Mouse (Mus musculus) MEL (cell line): Measurements from ENCODE around the gene Clstn3. TPM values are rescaled to one million over a fixed set of nuclear protein-coding genes. Genes with fewer than 3 reads are reported as not detected.

Experiments used
- DNase-seq: peaks from one replicate; pipeline ENCODE4 v3.0.0; 2011; ENCODE audit warnings: low read depth, low spot score
- H3K27ac ChIP-seq: 2 replicates; pipeline ENCODE4 v1.5.1; 2012; ENCODE audit warnings: low read depth, mild to moderate bottlenecking, control low read depth, low read length, moderate library complexity; ENCODE audit not compliant: control insufficient read depth
- H3K27me3 ChIP-seq, 2 experiments: fragments of 150-350 bp in 1 of 2; sonication (generic) in 1 of 2; 2 replicates each; pipeline ENCODE4 v1.6.1; 2012; ENCODE audit warnings: low read length in 2 of 2, mild to moderate bottlenecking in 2 of 2, improper control_type of control experiment in 1 of 2, moderate library complexity in 1 of 2; ENCODE audit not compliant: insufficient read depth in 2 of 2, control insufficient read depth in 1 of 2
- H3K36me3 ChIP-seq, 2 experiments: 2 replicates each; pipeline ENCODE4 v1.6.1; 2012 to 2014; ENCODE audit warnings: low read length in 2 of 2, improper control_type of control experiment in 1 of 2, inconsistent platforms in 1 of 2, mild to moderate bottlenecking in 1 of 2; ENCODE audit not compliant: insufficient read depth in 2 of 2, control insufficient read depth in 1 of 2
- H3K4me1 ChIP-seq, 2 experiments: fragments of 150-350 bp in 1 of 2; sonication (generic) in 1 of 2; 2 replicates each; pipeline ENCODE4 v1.6.1; 2012; ENCODE audit warnings: low read length in 2 of 2, improper control_type of control experiment in 1 of 2, mild to moderate bottlenecking in 1 of 2; ENCODE audit not compliant: insufficient read depth in 2 of 2, control insufficient read depth in 1 of 2
- H3K4me3 ChIP-seq, 2 experiments: fragments of 150-350 bp in 1 of 2; sonication (generic) in 1 of 2; 2 replicates each; pipeline ENCODE4 v1.5.1; 2012; ENCODE audit warnings: low read depth in 2 of 2, low read length in 2 of 2, mild to moderate bottlenecking in 2 of 2, moderate library complexity in 2 of 2, control low read depth in 1 of 2, improper control_type of control experiment in 1 of 2; ENCODE audit not compliant: control insufficient read depth in 1 of 2, insufficient read depth in 1 of 2
- H3K79me2 ChIP-seq: 2 replicates; pipeline ENCODE4 v1.6.1; 2012; ENCODE audit warnings: mild to moderate bottlenecking, low read length, moderate library complexity; ENCODE audit not compliant: control insufficient read depth, poor library complexity, insufficient read depth
- H3K9ac ChIP-seq: 2 replicates; pipeline ENCODE4 v1.6.1; 2012; ENCODE audit warnings: low read depth, mild to moderate bottlenecking, control low read depth, low read length, moderate library complexity; ENCODE audit not compliant: control insufficient read depth, poor library complexity, severe bottlenecking
- H3K9me3 ChIP-seq: fragments of 150-350 bp; sonication (generic); replicated peaks from 2 replicates; pipeline ENCODE4 v1.6.1; 2012; ENCODE audit warnings: mild to moderate bottlenecking, low read length, improper control_type of control experiment, moderate library complexity; ENCODE audit not compliant: insufficient read depth
- BHLHE40 ChIP-seq: IDR thresholded peaks from 2 replicates; pipeline ENCODE4 v1.6.1; 2012; ENCODE audit warnings: low read depth, mild to moderate bottlenecking, inconsistent platforms, low read length, improper control_type of control experiment, borderline replicate concordance
- CTCF ChIP-seq, 3 experiments: IDR thresholded peaks in 2 of 3; conservative IDR thresholded peaks in 1 of 3; 2 replicates each; pipeline ENCODE4 v1.5.1; 2011 to 2012; ENCODE audit warnings: low read length in 3 of 3, low read depth in 2 of 3, mild to moderate bottlenecking in 2 of 3, improper control_type of control experiment in 1 of 3, inconsistent platforms in 1 of 3, mixed read lengths in 1 of 3, moderate library complexity in 1 of 3; ENCODE audit not compliant: control insufficient read depth in 1 of 3, insufficient read depth in 1 of 3, poor library complexity in 1 of 3, severe bottlenecking in 1 of 3
- E2F4 ChIP-seq: IDR thresholded peaks from 2 replicates; pipeline ENCODE4 v1.6.1; 2011; ENCODE audit warnings: low read depth, low read length, improper control_type of control experiment, borderline replicate concordance
- HCFC1 ChIP-seq: IDR thresholded peaks from 2 replicates; pipeline ENCODE4 v1.6.1; 2012; ENCODE audit warnings: low read depth, mild to moderate bottlenecking, inconsistent platforms, low read length, improper control_type of control experiment, moderate library complexity
- MAZ ChIP-seq: IDR thresholded peaks from 2 replicates; pipeline ENCODE4 v1.6.1; 2012; ENCODE audit warnings: low read depth, mild to moderate bottlenecking, inconsistent platforms, low read length, improper control_type of control experiment
- MEF2A ChIP-seq: IDR thresholded peaks from 2 replicates; pipeline ENCODE4 v1.6.1; 2014; ENCODE audit warnings: low read depth, mild to moderate bottlenecking, inconsistent platforms, low read length, improper control_type of control experiment; ENCODE audit not compliant: poor library complexity, insufficient replicate concordance, severe bottlenecking; ENCODE audit errors: extremely low read depth
- MXI1 ChIP-seq: IDR thresholded peaks from 2 replicates; pipeline ENCODE4 v1.6.1; 2011; ENCODE audit warnings: mild to moderate bottlenecking, low read depth, low read length, improper control_type of control experiment
- POLR2AphosphoS2 ChIP-seq: IDR thresholded peaks from 2 replicates; pipeline ENCODE4 v1.6.1; 2011; ENCODE audit warnings: low read length, improper control_type of control experiment
- RAD21 ChIP-seq: IDR thresholded peaks from 2 replicates; pipeline ENCODE4 v1.6.1; 2011; ENCODE audit warnings: mild to moderate bottlenecking, low read depth, low read length, improper control_type of control experiment
- SMC3 ChIP-seq: IDR thresholded peaks from 2 replicates; pipeline ENCODE4 v1.6.1; 2011; ENCODE audit warnings: low read depth, low read length, improper control_type of control experiment
- TBP ChIP-seq: IDR thresholded peaks from 2 replicates; pipeline ENCODE4 v1.8.0; 2011; ENCODE audit warnings: low read depth, low read length, improper control_type of control experiment
- USF2 ChIP-seq, 2 experiments: IDR thresholded peaks; 2 replicates each; pipeline ENCODE4 v1.6.1; 2011 to 2012; ENCODE audit warnings: improper control_type of control experiment in 2 of 2, low read length in 2 of 2, borderline replicate concordance in 1 of 2, inconsistent platforms in 1 of 2, low read depth in 1 of 2, mild to moderate bottlenecking in 1 of 2; ENCODE audit not compliant: insufficient read depth in 1 of 2
- ZKSCAN1 ChIP-seq: IDR thresholded peaks from 2 replicates; pipeline ENCODE4 v1.6.1; 2012; ENCODE audit warnings: low read depth, mild to moderate bottlenecking, inconsistent platforms, low read length, improper control_type of control experiment, moderate library complexity
- ZMIZ1 ChIP-seq: IDR thresholded peaks from 2 replicates; pipeline ENCODE4 v1.6.1; 2012; ENCODE audit warnings: low read depth, mild to moderate bottlenecking, inconsistent platforms, low read length, improper control_type of control experiment, moderate library complexity
- ZNF384 ChIP-seq: IDR thresholded peaks from 2 replicates; pipeline ENCODE4 v1.6.1; 2012; ENCODE audit warnings: low read depth, mild to moderate bottlenecking, inconsistent platforms, low read length, improper control_type of control experiment
- polyA plus RNA-seq, 2 experiments: library from polyadenylated mRNA; stranded (reverse) in 1 of 2; unstranded in 1 of 2; fragments of >175 nt in 1 of 2; fragments of >200 nt in 1 of 2; gene quantifications; 2 replicates each; pipeline versions ENCODE4 v1.2.1 to v1.2.4; 2012; ENCODE audit warnings: low replicate concordance in 2 of 2, low read depth in 1 of 2; ENCODE audit not compliant: insufficient read length in 2 of 2, insufficient read depth in 1 of 2, missing spikeins in 1 of 2
- total RNA-seq: library from RNA; depleted of rRNA; stranded (reverse); fragments of 300-350 nt; gene quantifications from 2 replicates; pipeline ENCODE4 v1.2.3, GENCODE M21; 2012

The Clstn3 gene
- total and polyA plus RNA-seq, 3 experiments: 51.3 to 59.8 TPM; not detected in 1

GRCm38 (mm10) chr6:124448186-124448852, 16.3 kb downstream of the Clstn3 start:
- no peak overlapping the region for H3K4me3 ChIP-seq
- no peak for TF ChIP-seq POLR2AphosphoS2
- TF ChIP-seq CTCF (IDR thresholded peaks at IDR 0.05 in 2 of 3, conservative IDR thresholded peaks at IDR 0.05 in 1 of 3; ENCODE audit: control insufficient read depth in 1 of 3, insufficient read depth in 1 of 3, low read depth in 2 of 3, low read length in 3 of 3, poor library complexity in 1 of 3, severe bottlenecking in 1 of 3): peak; percentile 62 to 69 (median 63)
- TF ChIP-seq ZNF384: no peak
- TF ChIP-seq SMC3: peak; percentile 48
- peak; percentile 25; the same call in 1 of the 2 replicates for TF ChIP-seq BHLHE40
- TF ChIP-seq MAZ: 0 out of 2 replicates have a peak, but pooled peaks have one; percentile 34
- peak; percentile 7 for TF ChIP-seq RAD21
- no peak for TF ChIP-seq MEF2A
- TF ChIP-seq USF2 (IDR thresholded peaks at IDR 0.05; ENCODE audit: borderline replicate concordance in 1 of 2, insufficient read depth in 1 of 2, low read depth in 1 of 2, low read length in 2 of 2): no peak
- no peaks in the 10 kb centered on the region for H3K9me3 ChIP-seq
- no peak overlapping the region for H3K9ac ChIP-seq
- no peak overlapping the region for H3K27ac ChIP-seq
- no peaks in the 10 kb centered on the region for H3K27me3 ChIP-seq
- DNase-seq: peak; percentile 47
- no peaks in the 10 kb centered on the region for H3K79me2 ChIP-seq
- H3K36me3 ChIP-seq: peaks cover 0 to 6% of the 10 kb centered on the region in 2 experiments
- H3K4me1 ChIP-seq: peaks cover 0 to 10% of the 10 kb centered on the region in 2 experiments; a peak in 2 of 4 replicates

GRCm38 (mm10) chr6:124447356-124447755, 17.2 kb downstream of the Clstn3 start:
- H3K36me3 ChIP-seq: peaks cover 0 to 6% of the 10 kb centered on the region in 2 experiments

GRCm38 (mm10) chr6:124446459-124446858, 18.1 kb downstream of the Clstn3 start:
- Histone ChIP-seq H3K9ac (no peak overlapping the region), H3K4me1 (0 out of 4 replicates have a peak, but pooled peaks cover 0 to 3% of the 10 kb centered on the region in 2 experiments)
- TF ChIP-seq TBP: no peak
- TF ChIP-seq E2F4: no peak
- TF ChIP-seq CTCF (IDR thresholded peaks at IDR 0.05 in 2 of 3, conservative IDR thresholded peaks at IDR 0.05 in 1 of 3; ENCODE audit: control insufficient read depth in 1 of 3, insufficient read depth in 1 of 3, low read depth in 2 of 3, low read length in 3 of 3, poor library complexity in 1 of 3, severe bottlenecking in 1 of 3): no peak
- no peak for TF ChIP-seq ZMIZ1
- no peak for TF ChIP-seq HCFC1
- TF ChIP-seq, all 39 proteins: peak for 0
- no peak for DNase-seq
- Histone ChIP-seq H3K27me3 (no peaks in the 10 kb centered on the region), H3K9me3 (no peaks in the 10 kb centered on the region), H3K79me2 (no peaks in the 10 kb centered on the region), H3K36me3 (peaks cover 0 to 4% of the 10 kb centered on the region in 2 experiments; a peak in 3 of 4 replicates), H3K4me3 (no peak overlapping the region), H3K27ac (no peak overlapping the region)

More at GRCm38 (mm10) chr6:124447356-124447755, 17.2 kb downstream of the Clstn3 start:
- Histone ChIP-seq H3K4me1 (peaks cover 0 to 7% of the 10 kb centered on the region in 2 experiments; a peak in 2 of 4 replicates), H3K27me3 (no peaks in the 10 kb centered on the region), H3K9me3 (no peaks in the 10 kb centered on the region), H3K4me3 (no peak overlapping the region), H3K9ac (no peak overlapping the region), H3K27ac (no peak overlapping the region), H3K79me2 (no peaks in the 10 kb centered on the region)
- DNase-seq: no peak
- TF ChIP-seq ZKSCAN1 (no peak), ZMIZ1 (no peak), MXI1 (no peak), MAZ (no peak)
